Mouse (Mus musculus): ENCODE results near the gene Stk26.
A peak's percentile ranks its signal among the peaks of the same experiment; 100 is the strongest.

Stk26 gene

GRCm38 (mm10) chrX:50840847-50841560, at the start of gene Stk26:
Gene Stk26, plus strand, starts transcription at chrX:50841047.
- DNase-seq (ENCODE audit: low spot score in 2 of 2) = peak in 1 of 2 experiments; percentile 12

DNA sequence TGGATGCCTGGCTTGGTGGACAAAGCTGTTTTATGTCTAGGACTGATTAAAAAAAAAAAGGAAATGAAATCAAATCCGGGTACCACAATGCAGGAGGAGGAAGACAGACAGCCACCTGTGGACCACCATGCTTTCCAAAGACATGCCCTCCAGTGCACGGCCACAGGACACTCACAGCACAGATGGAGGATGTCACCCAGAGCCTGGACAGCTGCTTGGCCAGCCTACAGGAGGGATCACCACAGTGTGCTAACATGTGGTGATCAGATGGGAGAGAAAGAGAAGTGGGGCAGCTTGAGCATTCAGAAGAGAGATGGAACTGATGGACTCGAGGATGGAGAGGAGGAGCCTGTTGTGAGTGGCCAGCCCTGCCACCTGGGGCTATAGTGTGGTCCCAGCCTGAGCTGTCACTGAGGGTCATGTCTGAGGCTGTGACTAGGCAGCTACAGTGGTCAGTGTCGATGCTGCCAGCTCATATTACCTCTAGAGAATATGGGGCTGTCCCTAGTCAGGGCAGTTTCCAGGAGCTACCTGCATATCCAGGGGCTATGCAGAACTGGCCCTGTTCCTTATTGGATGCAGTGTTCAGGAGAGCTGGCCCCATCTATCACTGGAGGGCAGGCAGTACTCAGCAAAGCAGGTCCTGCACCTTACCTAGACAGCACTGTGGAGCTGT, 47.7 kb upstream of the Stk26 start:
- no peak for DNase-seq (ENCODE audit: low spot score in 2 of 2)

- DNase-seq (ENCODE audit: low spot score in 2 of 2) = no peak
These were observed 43.0 kb upstream of the Stk26 start for GRCm38 (mm10) chrX:50797798-50798197.

GRCm38 (mm10) chrX:50798571-50798970, 42.3 kb upstream of the Stk26 start:
- DNase-seq (ENCODE audit: low spot score in 2 of 2) = no peak

DNA sequence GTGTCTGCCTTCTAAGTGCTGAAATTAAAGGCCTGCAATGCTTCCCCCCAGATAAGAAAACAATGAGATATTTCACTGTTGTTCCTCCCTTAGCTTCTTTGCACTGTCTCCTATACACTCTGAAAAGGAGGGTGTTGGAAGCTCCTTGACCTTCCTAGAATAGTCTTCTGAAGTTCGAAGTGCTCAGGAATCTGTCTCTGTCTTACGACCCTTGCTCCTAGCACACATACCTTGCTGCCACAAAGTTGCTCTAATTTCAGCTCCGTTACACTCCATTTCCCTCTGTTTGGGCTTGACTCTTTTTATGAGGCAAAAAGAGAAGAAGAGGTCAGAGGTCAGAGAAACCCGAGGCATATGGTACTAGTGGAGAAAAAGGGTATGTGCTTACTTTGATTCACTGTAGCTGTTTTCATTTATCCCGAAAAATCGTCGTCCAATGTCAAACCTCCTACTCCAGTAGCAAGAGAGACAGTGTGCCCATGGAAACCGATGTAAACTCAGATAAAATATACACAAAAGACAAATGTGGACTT, 41.1 kb upstream of the Stk26 start:
- no peak for DNase-seq (ENCODE audit: low spot score in 2 of 2)

- DNase-seq (ENCODE audit: low spot score in 2 of 2) = no peak
These were observed 35.2 kb upstream of the Stk26 start for GRCm38 (mm10) chrX:50805654-50806053.

DNA sequence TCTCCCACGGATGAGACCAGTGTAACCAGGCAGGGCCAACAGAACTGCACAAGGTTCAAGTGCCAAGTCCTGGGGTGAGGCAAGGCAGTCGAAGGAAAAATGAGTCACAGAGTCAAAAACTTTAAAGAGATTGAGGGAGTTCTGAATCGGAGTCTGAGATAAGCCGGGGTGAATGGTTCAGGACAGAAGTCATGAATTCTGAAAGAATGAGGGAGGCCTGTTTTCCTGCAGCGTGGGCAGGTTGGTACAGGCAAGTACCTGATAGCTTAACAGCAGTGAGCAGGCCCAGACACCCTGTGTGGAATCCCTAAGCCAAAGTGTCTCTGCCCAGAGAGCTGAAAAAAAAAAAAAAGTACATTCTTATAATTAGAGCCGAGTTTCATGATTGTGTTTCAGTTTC, 17.0 kb upstream of the Stk26 start:
- DNase-seq (ENCODE audit: low spot score in 2 of 2) = no peak

- no peak for DNase-seq (ENCODE audit: low spot score in 2 of 2)
These were observed 5.3 kb upstream of the Stk26 start for GRCm38 (mm10) chrX:50835592-50835991.

- no peak for DNase-seq (ENCODE audit: low spot score in 2 of 2)
These were observed 4.7 kb upstream of the Stk26 start for GRCm38 (mm10) chrX:50836029-50836691.

DNA sequence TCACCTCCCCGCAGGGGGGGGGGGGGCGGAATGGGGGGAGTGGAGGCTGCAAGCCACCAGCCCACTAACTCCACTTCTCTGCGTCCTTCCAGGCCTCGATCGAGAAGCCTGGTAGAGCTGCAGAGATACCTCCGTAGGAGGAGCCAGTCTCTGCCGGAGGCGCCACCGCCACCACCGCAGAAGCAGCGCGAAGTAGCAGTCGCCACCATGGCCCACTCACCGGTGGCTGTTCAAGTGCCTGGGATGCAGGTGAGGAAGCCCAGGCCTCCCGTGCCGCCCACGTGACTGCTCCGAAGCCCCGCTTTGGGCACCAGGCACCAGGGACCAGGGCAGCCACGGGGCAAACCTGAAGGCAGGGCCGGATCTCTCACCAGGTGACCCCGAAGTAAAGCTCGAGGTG, 740 bp downstream of the Stk26 start:
- DNase-seq (ENCODE audit: low spot score in 2 of 2) = no peak

- DNase-seq (ENCODE audit: low spot score in 2 of 2) = no peak
These were observed 1.2 kb downstream of the Stk26 start for GRCm38 (mm10) chrX:50842046-50842445.

DNA sequence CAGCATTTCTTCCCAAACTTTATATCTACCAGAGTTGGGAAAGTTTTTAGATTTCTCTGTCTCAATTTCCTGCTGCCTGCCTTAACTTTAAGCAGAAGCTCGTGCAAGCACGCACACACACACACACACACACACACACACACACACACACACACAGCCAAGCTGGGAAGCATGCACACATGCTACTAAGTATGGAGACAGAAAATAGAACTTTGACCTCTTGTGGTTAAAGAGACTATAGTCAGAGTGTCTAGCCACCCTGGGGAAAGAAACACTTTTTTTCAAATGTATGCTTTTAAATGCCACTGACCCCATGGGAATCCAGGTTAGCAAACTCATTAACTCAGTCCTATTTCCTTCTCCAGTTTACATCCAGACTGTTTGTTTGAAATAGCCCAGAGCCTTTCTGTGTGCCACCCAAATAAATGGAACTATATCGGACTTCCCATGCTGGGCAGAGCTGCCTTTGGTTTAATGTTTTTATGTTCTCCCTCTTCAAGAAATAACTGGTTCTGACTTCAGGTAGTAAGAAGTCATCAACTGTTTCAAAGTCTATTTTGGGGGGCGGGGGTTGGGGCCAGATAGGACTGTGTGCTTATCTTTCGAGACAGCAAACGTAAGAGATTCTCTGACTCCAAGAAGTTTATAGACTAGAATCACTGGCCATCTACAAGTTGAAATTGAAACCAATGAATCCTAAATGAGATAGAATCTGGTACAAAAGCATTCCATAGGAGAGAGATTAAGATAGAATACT, 9.8 kb downstream of the Stk26 start:
- no peak for DNase-seq (ENCODE audit: low spot score in 2 of 2)

- no peak for DNase-seq (ENCODE audit: low spot score in 2 of 2)
These were observed 22.9 kb downstream of the Stk26 start for GRCm38 (mm10) chrX:50863771-50864170.

GRCm38 (mm10) chrX:50864734-50865133, 23.9 kb downstream of the Stk26 start:
- DNase-seq (ENCODE audit: low spot score in 2 of 2) = no peak

- DNase-seq (ENCODE audit: low spot score in 2 of 2) = no peak
These were observed 33.6 kb downstream of the Stk26 start for GRCm38 (mm10) chrX:50874246-50875002.

DNA sequence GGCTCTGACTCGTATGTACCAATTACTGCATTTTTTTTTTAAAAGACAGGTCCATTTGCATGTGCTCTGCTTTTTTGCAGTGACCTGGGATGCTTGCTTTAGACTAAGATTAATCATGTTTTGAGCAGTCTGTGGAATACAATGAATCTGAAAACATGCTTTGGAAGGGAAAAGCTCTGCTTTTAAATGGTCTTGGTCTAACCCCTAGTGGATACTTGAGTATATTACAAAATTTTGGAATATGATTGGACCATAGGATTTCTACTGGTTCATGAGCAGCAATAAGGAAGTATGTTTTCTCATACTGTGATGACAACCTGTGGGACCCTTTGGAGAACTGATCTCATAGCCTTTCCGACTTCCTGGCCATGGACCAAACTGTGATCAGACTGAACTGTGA, 47.2 kb downstream of the Stk26 start:
- no peak for DNase-seq (ENCODE audit: low spot score in 2 of 2)

DNA sequence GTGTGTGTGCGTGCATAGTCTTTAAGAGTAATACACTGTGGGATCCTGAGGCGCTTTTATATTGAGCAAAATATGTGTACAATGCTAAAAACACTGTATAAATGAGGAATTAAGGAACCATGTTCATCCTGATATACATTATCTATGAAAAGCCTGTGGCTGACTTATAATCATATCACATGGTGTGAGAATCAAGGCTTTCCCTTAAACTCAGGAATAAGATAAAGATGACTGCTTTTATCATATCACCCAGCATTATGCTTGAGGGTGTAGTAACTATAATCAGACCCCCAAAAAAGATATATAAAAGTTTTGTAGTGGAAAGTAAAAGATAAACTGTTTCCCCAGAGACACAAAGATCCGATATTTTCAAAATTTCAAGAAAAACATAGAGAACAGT, 62.6 kb downstream of the Stk26 start:
- DNase-seq (ENCODE audit: low spot score in 2 of 2) = no peak

- DNase-seq (ENCODE audit: low spot score in 2 of 2) = no peak
These were observed 69.1 kb downstream of the Stk26 start for GRCm38 (mm10) chrX:50909915-50910314.

- no peak for DNase-seq (ENCODE audit: low spot score in 2 of 2)
These were observed 76.5 kb downstream of the Stk26 start for GRCm38 (mm10) chrX:50917389-50917788.

DNA sequence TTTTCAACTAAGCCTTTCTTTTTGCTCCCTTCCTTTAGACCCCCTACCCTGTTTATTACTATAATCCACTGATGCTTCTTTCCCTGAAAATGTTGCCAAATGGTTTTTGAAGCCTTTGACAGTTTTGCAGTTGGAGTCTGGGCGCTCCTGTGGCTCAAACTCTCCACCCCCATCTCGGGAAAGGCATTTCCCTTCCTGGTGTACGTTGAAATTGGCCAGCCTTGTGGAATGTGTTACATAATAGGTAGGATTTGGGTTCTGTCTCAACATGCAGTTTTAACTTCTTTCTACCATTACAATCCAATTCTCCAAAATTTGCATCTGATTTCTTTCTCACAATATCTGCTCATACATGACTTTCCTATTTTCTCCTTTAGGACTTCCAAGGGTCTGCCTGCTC, 77.9 kb downstream of the Stk26 start:
- DNase-seq (ENCODE audit: low spot score in 2 of 2) = no peak

Measured in frontal cortex, postnatal 25 days (tissue).